Mouse (Mus musculus) megakaryocyte, embryonic 14.5 days (primary cell): ENCODE measurements at regions not wholly inside any gene's neighbourhood (a gene's known extent, or its start where the extent isn't known, plus 50 kb on each side); places are given as distances from the start of the nearest gene placed in this dataset.

Experiments
- FLI1 ChIP-seq: IDR thresholded peaks from 2 replicates; pipeline ENCODE4 v1.6.1; 2012; ENCODE audit warnings: low read length, inconsistent platforms, mixed read lengths
- GATA1 ChIP-seq: IDR thresholded peaks from 3 replicates; pipeline ENCODE4 v1.6.1; 2012; ENCODE audit warnings: mixed read lengths, low read length, inconsistent platforms, borderline replicate concordance

DNA sequence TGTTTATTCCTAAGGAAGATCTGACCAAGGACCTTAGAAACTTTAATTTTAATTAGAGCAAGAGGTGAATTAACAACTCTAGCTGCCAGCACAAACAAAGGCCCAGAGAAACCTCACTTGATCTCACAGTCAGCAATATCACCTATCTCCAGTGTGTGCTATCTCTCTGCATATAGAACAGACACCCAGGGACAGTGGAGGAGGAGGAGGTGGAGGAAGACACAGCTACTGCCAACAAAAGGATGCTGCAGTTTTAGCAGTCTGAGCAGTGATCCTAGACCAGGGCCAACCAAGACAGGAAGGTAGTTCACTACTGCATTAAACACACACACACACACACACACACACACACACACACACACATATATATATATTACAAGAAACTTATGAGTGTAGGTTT lies 153.5 kb upstream of the Trhde start:
- TF ChIP-seq GATA1 (no peak), FLI1 (no peak)
